Mouse (Mus musculus) forebrain, postnatal 0 days (tissue): ENCODE measurements at regions not wholly inside any gene's neighbourhood (a gene's known extent, or its start where the extent isn't known, plus 50 kb on each side); places are given as distances from the start of the nearest gene placed in this dataset.

ENCODE experiments used
- ATAC-seq: fragments of 200-750 bp; cut with Nextera tagmentation; 2 replicates; pipeline ENCODE4 v1.8.0; 2017; ENCODE audit warnings: mild to moderate bottlenecking, moderate library complexity
- DNase-seq: peaks from one replicate; pipeline ENCODE4 v3.0.0-alpha.2; 2015
- H3K27ac ChIP-seq: fragments of 300-500 bp; sonication (generic); 2 replicates; pipeline ENCODE4 v1.5.1; 2014; ENCODE audit warnings: low read depth, mild to moderate bottlenecking, antibody characterized with exemption, low read length, moderate library complexity, mixed read lengths
- H3K27me3 ChIP-seq: fragments of 300-500 bp; sonication (generic); 2 replicates; pipeline ENCODE4 v1.6.1; 2014; ENCODE audit warnings: mild to moderate bottlenecking, low read length, mixed read lengths; ENCODE audit not compliant: insufficient read depth
- H3K36me3 ChIP-seq: fragments of 300-500 bp; sonication (generic); 2 replicates; pipeline ENCODE4 v1.6.1; 2014; ENCODE audit warnings: mild to moderate bottlenecking, moderate library complexity; ENCODE audit not compliant: insufficient read depth
- H3K4me1 ChIP-seq: fragments of 300-500 bp; sonication (generic); 2 replicates; pipeline ENCODE4 v1.6.1; 2014; ENCODE audit warnings: antibody characterized with exemption; ENCODE audit not compliant: insufficient read depth
- H3K4me2 ChIP-seq: fragments of 300-500 bp; sonication (generic); 2 replicates; pipeline ENCODE4 v1.6.1; 2014; ENCODE audit warnings: low read depth, mild to moderate bottlenecking, moderate library complexity
- H3K4me3 ChIP-seq: fragments of 300-500 bp; sonication (generic); 2 replicates; pipeline ENCODE4 v1.5.1; 2014; ENCODE audit warnings: low read depth, low read length, mixed read lengths
- H3K9ac ChIP-seq: fragments of 300-500 bp; sonication (generic); 2 replicates; pipeline ENCODE4 v1.6.1; 2014; ENCODE audit warnings: mild to moderate bottlenecking
- H3K9me3 ChIP-seq: fragments of 300-500 bp; sonication (generic); 2 replicates; pipeline ENCODE4 v1.6.1; 2016; ENCODE audit warnings: low read length
- CTCF ChIP-seq: sonication (generic); IDR thresholded peaks from 2 replicates; pipeline ENCODE4 v1.5.1; 2016; ENCODE audit warnings: antibody characterized with exemption, control low read depth, low read depth
- WGBS: fragments of 180-500 bp; shearing (Covaris S2); extraction: QIAGEN DNeasy Blood & Tissue Kit; methylation state at CpG from one replicate; pipeline ENCODE4 v1.1.7; 2014; 5-methylcytosine and 5-hydroxymethylcytosine counted together

- no peaks in the 10 kb centered on the region for H3K9me3 ChIP-seq
- WGBS = 56% methylated on average over 2 of the region's 2 CpGs
- DNase-seq (no peak), ATAC-seq (no peak)
- H3K4me3 ChIP-seq = no peak overlapping the region
- no peak overlapping the region for H3K4me2 ChIP-seq
- H3K27me3 ChIP-seq = no peaks in the 10 kb centered on the region
- no peak overlapping the region for H3K27ac ChIP-seq
- H3K9ac ChIP-seq = no peak overlapping the region
- H3K36me3 ChIP-seq = no peaks in the 10 kb centered on the region
- no peak for TF ChIP-seq CTCF
- no peaks in the 10 kb centered on the region for H3K4me1 ChIP-seq
Measured at GRCm38 (mm10) chr2:50983883-50984410, 165.0 kb downstream of the Rnd3 start.

GRCm38 (mm10) chr2:50982571-50982970 lies 166.3 kb downstream of the Rnd3 start:
- Histone ChIP-seq H3K27ac (no peak overlapping the region), H3K27me3 (no peaks in the 10 kb centered on the region), H3K9ac (no peak overlapping the region), H3K9me3 (no peaks in the 10 kb centered on the region), H3K4me3 (no peak overlapping the region), H3K36me3 (no peaks in the 10 kb centered on the region), H3K4me2 (no peak overlapping the region), H3K4me1 (no peaks in the 10 kb centered on the region)
- no peak for ATAC-seq
- no peak for TF ChIP-seq CTCF
- DNase-seq = no peak
- 72% methylated on average over 5 of the region's 5 CpGs for WGBS

GRCm38 (mm10) chr2:50978356-50978755 lies 170.6 kb downstream of the Rnd3 start:
- Histone ChIP-seq H3K9me3 (no peaks in the 10 kb centered on the region), H3K27ac (no peak overlapping the region), H3K4me3 (no peak overlapping the region), H3K36me3 (no peaks in the 10 kb centered on the region), H3K27me3 (no peaks in the 10 kb centered on the region), H3K9ac (no peak overlapping the region), H3K4me2 (no peak overlapping the region), H3K4me1 (no peaks in the 10 kb centered on the region)
- DNase-seq (no peak), ATAC-seq (no peak)
- 73% methylated on average over 1 of the region's 1 CpGs for WGBS
- TF ChIP-seq CTCF = no peak

GRCm38 (mm10) chr2:50971131-50971825 lies 177.6 kb downstream of the Rnd3 start:
- peak overlapping the region; percentile 31 for H3K4me2 ChIP-seq
- peak; percentile 94 for ATAC-seq
- H3K9ac ChIP-seq = peak overlapping the region; percentile 23; the same call in 1 of the 2 replicates
- no peak overlapping the region for H3K4me3 ChIP-seq
- no peak for TF ChIP-seq CTCF
- DNase-seq = peak; percentile 79
- no peaks in the 10 kb centered on the region for H3K9me3 ChIP-seq
- no peaks in the 10 kb centered on the region for H3K36me3 ChIP-seq
- no peaks in the 10 kb centered on the region for H3K27me3 ChIP-seq
- 0 out of 2 replicates have a peak, but pooled peaks cover 7% of the 10 kb centered on the region for H3K4me1 ChIP-seq
- 4% methylated on average over 14 of the region's 14 CpGs for WGBS
- H3K27ac ChIP-seq = peak overlapping the region; percentile 60

GRCm38 (mm10) chr2:50968382-50968781 lies 180.5 kb downstream of the Rnd3 start:
- DNase-seq (no peak), ATAC-seq (no peak)
- WGBS = 69% methylated on average over 4 of the region's 4 CpGs
- no peak overlapping the region for H3K9ac ChIP-seq
- no peaks in the 10 kb centered on the region for H3K36me3 ChIP-seq
- no peaks in the 10 kb centered on the region for H3K27me3 ChIP-seq
- H3K4me3 ChIP-seq = no peak overlapping the region
- no peak for TF ChIP-seq CTCF
- H3K9me3 ChIP-seq = no peaks in the 10 kb centered on the region
- no peak overlapping the region for H3K27ac ChIP-seq
- H3K4me1 ChIP-seq = 0 out of 2 replicates have a peak, but pooled peaks cover 7% of the 10 kb centered on the region
- no peak overlapping the region for H3K4me2 ChIP-seq

- no peaks in the 10 kb centered on the region for H3K9me3 ChIP-seq
- H3K4me3 ChIP-seq = no peak overlapping the region
- no peak overlapping the region for H3K9ac ChIP-seq
- WGBS = 17% methylated on average over 4 of the region's 4 CpGs
- DNase-seq (no peak), ATAC-seq (no peak)
- H3K27me3 ChIP-seq = no peaks in the 10 kb centered on the region
- no peak overlapping the region for H3K27ac ChIP-seq
- H3K36me3 ChIP-seq = no peaks in the 10 kb centered on the region
- TF ChIP-seq CTCF = no peak
- H3K4me2 ChIP-seq = no peak overlapping the region
- H3K4me1 ChIP-seq = 0 out of 2 replicates have a peak, but pooled peaks cover 7% of the 10 kb centered on the region
Measured at GRCm38 (mm10) chr2:50967826-50968225, 181.1 kb downstream of the Rnd3 start.

GRCm38 (mm10) chr2:50967133-50967532 lies 181.8 kb downstream of the Rnd3 start:
- Histone ChIP-seq H3K27me3 (no peaks in the 10 kb centered on the region), H3K4me3 (no peak overlapping the region), H3K27ac (no peak overlapping the region), H3K4me1 (0 out of 2 replicates have a peak, but pooled peaks cover 7% of the 10 kb centered on the region), H3K9me3 (no peaks in the 10 kb centered on the region), H3K9ac (no peak overlapping the region), H3K4me2 (no peak overlapping the region), H3K36me3 (no peaks in the 10 kb centered on the region)
- DNase-seq (no peak), ATAC-seq (no peak)
- WGBS = 21% methylated on average over 4 of the region's 4 CpGs
- no peak for TF ChIP-seq CTCF
